Mouse (Mus musculus) midbrain, postnatal 0 days (tissue): ENCODE results near the gene Gla. TPM values are rescaled to one million over a fixed set of nuclear protein-coding genes. Genes with fewer than 3 reads are reported as not detected.

Source experiments
- ATAC-seq: fragments of 200-750 bp; cut with Nextera tagmentation; 2 replicates; pipeline ENCODE4 v1.8.0; 2017; ENCODE audit warnings: moderate number of reproducible peaks, mild to moderate bottlenecking, moderate TSS enrichment, moderate library complexity; ENCODE audit not compliant: low FRiP score
- DNase-seq: peaks from one replicate; pipeline ENCODE4 v3.0.0-alpha.2; 2015; ENCODE audit warnings: low spot score
- H3K27ac ChIP-seq: fragments of 300-500 bp; sonication (generic); 2 replicates; pipeline ENCODE4 v1.5.1; 2014; ENCODE audit warnings: low read depth, mild to moderate bottlenecking, low read length, mixed read lengths
- H3K27me3 ChIP-seq: fragments of 300-500 bp; sonication (generic); 2 replicates; pipeline ENCODE4 v1.6.1; 2014; ENCODE audit warnings: low read length, control low read depth, mixed read lengths; ENCODE audit not compliant: insufficient read depth
- H3K36me3 ChIP-seq: fragments of 300-500 bp; sonication (generic); 2 replicates; pipeline ENCODE4 v1.6.1; 2014; ENCODE audit warnings: low read length, control low read depth, mixed read lengths; ENCODE audit not compliant: insufficient read depth
- H3K4me1 ChIP-seq: fragments of 300-500 bp; sonication (generic); 2 replicates; pipeline ENCODE4 v1.6.1; 2014; ENCODE audit warnings: mild to moderate bottlenecking, control low read depth, antibody characterized with exemption, low read length, mixed read lengths; ENCODE audit not compliant: insufficient read depth
- H3K4me2 ChIP-seq: fragments of 300-500 bp; sonication (generic); 2 replicates; pipeline ENCODE4 v1.6.1; 2014; ENCODE audit warnings: low read depth, mild to moderate bottlenecking, low read length, mixed read lengths; ENCODE audit not compliant: poor library complexity, severe bottlenecking
- H3K4me3 ChIP-seq: fragments of 300-500 bp; sonication (generic); 2 replicates; pipeline ENCODE4 v1.5.1; 2014; ENCODE audit warnings: low read depth, mild to moderate bottlenecking, low read length, moderate library complexity
- H3K9ac ChIP-seq: fragments of 300-500 bp; sonication (generic); replicated peaks from 2 replicates; pipeline ENCODE4 v1.6.1; 2014; ENCODE audit warnings: mild to moderate bottlenecking, low read length, moderate library complexity, mixed read lengths; ENCODE audit not compliant: poor library complexity, severe bottlenecking
- H3K9me3 ChIP-seq: fragments of 300-500 bp; sonication (generic); 2 replicates; pipeline ENCODE4 v1.6.1; 2016; ENCODE audit warnings: low read length, control low read depth
- CTCF ChIP-seq: IDR thresholded peaks from 2 replicates; pipeline ENCODE4 v1.5.1; 2016; ENCODE audit warnings: antibody characterized with exemption, mild to moderate bottlenecking
- WGBS: fragments of 180-500 bp; shearing (Covaris S2); extraction: QIAGEN DNeasy Blood & Tissue Kit; methylation state at CpG from one replicate; pipeline ENCODE4 v1.1.7; 2014; 5-methylcytosine and 5-hydroxymethylcytosine counted together
- polyA plus RNA-seq: library from polyadenylated mRNA; unstranded; fragments of >200 nt; fragmentation: Nextera tagmentation; extraction: Ambion mirVana; gene quantifications from 2 replicates; pipeline ENCODE4 v1.2.1, GENCODE M21; 2015
- total RNA-seq: library from RNA; depleted of rRNA; stranded (reverse); fragments of >200 nt; gene quantifications from 2 replicates; pipeline ENCODE4 v1.2.3, GENCODE M21; 2014

Gla gene
- total and polyA plus RNA-seq, 2 experiments from 2014 or later, result 5.0 to 5.1 TPM

DNA sequence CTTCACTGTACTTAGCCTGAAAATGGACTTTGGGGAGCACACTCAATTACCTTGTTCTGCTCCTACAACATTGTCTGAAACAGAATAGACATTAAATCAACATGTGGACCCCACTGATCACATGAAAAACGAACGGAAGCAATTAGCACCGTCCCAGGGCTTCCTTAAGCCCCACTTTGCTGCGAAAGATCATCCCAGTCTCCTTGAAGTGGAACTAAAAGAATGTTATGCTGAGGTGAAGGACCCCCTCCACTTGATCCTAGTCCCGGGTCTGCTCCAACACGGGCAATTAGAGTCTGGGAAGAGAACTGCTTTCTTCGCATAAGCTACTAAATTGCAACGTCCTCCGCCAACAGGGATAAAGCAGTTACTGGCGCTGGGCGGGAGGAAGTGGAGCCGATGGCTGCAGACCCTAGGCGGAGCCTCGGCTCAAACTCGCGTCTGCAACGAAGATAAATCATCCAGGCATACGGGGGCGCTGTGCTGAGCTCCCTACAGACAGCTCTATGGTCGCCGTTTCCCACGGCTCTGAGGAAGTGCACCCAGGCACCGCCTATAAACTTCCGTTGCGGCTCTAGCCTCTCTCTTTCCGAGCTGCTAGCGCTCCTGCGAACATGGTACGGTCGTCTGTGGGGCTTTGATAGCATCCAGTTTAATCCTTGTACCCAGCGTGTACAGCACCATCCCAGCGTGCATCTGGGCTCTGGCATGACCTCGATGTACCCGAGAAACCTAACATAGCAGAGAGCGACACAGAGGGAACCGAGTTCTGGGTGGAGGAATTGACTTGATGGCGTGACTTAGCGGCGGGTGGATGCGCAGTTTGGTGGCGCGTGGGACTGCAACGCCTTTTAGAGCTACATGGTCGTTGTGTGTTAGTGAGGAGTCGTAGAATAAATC lies 15.6 kb downstream of the Gla start, which contains the start of gene Rpl36a:
Gene Rpl36a, plus strand, starts transcription at position 552 of the 900 bp plus-strand sequence.
- Histone ChIP-seq H3K9ac (peak within 1 kb of the TSS; percentile 61), H3K4me3 (peak within 1 kb of the TSS; percentile 41), H3K27me3 (no peaks in the 10 kb centered on the region), H3K9me3 (no peaks in the 10 kb centered on the region), H3K27ac (peak within 1 kb of the TSS; percentile 74), H3K36me3 (no peaks in the 10 kb centered on the region), H3K4me1 (no peaks in the 10 kb centered on the region), H3K4me2 (peak within 1 kb of the TSS; percentile 50)
- DNase-seq (peak; percentile 95), ATAC-seq (peak; percentile 95)
- WGBS, result 24% methylated on average over 45 of the region's 45 CpGs
- TF ChIP-seq CTCF, result peak; percentile 82

DNA sequence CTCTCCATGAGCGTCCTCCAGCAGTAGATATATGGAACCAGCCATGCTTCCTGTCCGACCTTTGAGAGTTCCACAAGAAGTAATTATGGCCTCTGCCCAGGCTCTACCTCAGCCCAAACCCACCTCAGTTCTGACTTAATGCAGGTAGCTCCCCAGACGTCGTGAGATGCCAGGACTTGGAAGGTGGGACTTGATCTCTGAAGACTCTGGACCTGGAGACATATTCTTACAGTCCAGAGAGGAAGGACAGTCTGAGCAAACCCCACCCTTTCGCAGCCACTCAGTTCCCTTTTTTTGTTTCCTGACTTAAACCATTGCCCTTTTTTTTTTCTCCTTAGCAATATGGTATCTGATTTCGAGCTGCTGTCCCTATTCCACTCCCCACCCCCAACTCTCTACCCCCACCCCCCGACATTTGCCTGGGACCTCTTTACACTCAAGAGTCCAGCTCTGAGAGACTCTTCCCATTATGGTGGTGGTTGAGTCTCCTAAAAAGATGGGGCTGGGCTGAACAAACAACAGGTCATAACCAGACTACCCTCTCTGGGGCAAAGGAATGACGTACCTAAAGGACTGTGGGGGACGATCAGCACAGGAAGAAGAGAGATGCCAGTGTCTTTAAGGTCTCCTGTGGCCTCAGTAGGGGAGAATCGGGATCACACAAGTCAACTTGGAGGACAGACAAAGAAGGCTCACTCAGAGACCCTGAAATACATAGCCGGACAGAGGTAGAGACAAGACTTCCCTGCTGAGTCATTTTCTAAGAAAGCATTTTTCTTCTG lies 17.8 kb downstream of the Gla start, which contains the start of gene Btk:
Gene Btk, minus strand, starts transcription at position 683 of the 782 bp plus-strand sequence.
- Histone ChIP-seq H3K9ac (no peak within 1 kb of the TSS), H3K27me3 (no peaks in the 10 kb centered on the region), H3K4me2 (no peak within 1 kb of the TSS), H3K4me3 (no peak within 1 kb of the TSS), H3K36me3 (no peaks in the 10 kb centered on the region), H3K9me3 (no peaks in the 10 kb centered on the region), H3K27ac (no peak within 1 kb of the TSS), H3K4me1 (no peaks in the 10 kb centered on the region)
- WGBS, result 82% methylated on average over 11 of the region's 11 CpGs
- DNase-seq (no peak), ATAC-seq (no peak)
- TF ChIP-seq CTCF, result no peak

DNA sequence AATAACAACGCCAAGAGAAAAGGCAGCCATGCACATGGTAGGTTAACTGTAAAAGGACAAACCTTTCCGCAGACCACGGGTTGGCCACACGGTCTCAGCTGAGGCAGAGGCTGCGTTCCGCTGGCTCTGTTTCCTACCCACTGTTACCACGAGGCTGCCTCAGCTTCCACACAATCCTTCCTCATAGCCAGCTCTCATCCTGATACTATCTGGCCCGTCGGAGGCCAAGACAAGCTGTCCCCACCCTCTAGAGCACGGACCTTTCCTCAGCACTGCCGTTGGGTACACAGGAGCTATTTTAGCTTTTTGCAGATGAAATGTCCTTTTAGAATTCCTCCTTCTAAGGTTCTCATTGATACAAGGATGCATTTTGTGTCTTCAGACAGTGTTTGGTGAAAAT lies 18.7 kb downstream of the Gla start:
- Histone ChIP-seq H3K4me2 (no peak overlapping the region), H3K27me3 (no peaks in the 10 kb centered on the region), H3K9me3 (no peaks in the 10 kb centered on the region), H3K4me1 (no peaks in the 10 kb centered on the region), H3K27ac (no peak overlapping the region), H3K9ac (no peak overlapping the region), H3K36me3 (no peaks in the 10 kb centered on the region), H3K4me3 (no peak overlapping the region)
- DNase-seq, result no peak
- no peak for ATAC-seq
- 79% methylated on average over 11 of the region's 11 CpGs for WGBS
- no peak for TF ChIP-seq CTCF

GRCm38 (mm10) chrX:134580528-134581305 lies 20.2 kb downstream of the Gla start:
- Histone ChIP-seq H3K27me3 (no peaks in the 10 kb centered on the region), H3K4me1 (no peaks in the 10 kb centered on the region), H3K27ac (no peak overlapping the region), H3K9me3 (no peaks in the 10 kb centered on the region), H3K36me3 (no peaks in the 10 kb centered on the region), H3K4me2 (no peak overlapping the region), H3K4me3 (no peak overlapping the region), H3K9ac (no peak overlapping the region)
- 85% methylated on average over 14 of the region's 14 CpGs for WGBS
- no peak for ATAC-seq
- no peak for DNase-seq
- no peak for TF ChIP-seq CTCF

- Histone ChIP-seq H3K4me2 (no peak overlapping the region), H3K27ac (no peak overlapping the region), H3K4me3 (no peak overlapping the region), H3K36me3 (no peaks in the 10 kb centered on the region), H3K4me1 (no peaks in the 10 kb centered on the region), H3K9me3 (no peaks in the 10 kb centered on the region), H3K9ac (no peak overlapping the region), H3K27me3 (no peaks in the 10 kb centered on the region)
- TF ChIP-seq CTCF, result no peak
- WGBS, result 89% methylated on average over 4 of the region's 4 CpGs
- no peak for DNase-seq
- ATAC-seq, result no peak
Measured at GRCm38 (mm10) chrX:134577896-134578295, 23.0 kb downstream of the Gla start.
